Mouse (Mus musculus): ENCODE data around the gene Fgfr2.

The Fgfr2 gene

GRCm38 (mm10) chr7:130367222-130368035, 2755.7 kb downstream of the Fgfr2 start:
- DNase-seq = no peak

DNA sequence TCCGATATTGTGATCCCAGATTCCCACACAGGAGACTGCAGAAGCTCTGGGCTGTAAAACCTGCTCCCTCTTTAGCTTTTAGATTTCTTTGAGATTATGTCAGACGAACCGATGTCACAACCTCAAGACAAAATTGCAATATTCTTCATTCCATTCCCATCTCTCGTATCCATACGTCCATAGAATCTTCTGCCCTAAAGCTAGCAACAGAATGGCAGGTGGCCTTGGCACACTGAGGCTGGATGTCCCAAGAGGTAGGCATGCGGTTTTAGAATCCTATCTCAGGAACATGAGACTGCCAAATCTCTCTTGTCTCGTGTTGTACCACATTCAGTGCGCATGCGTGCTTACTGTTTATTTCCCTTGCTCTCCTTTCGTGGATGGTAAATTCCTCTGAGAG, 2757.4 kb downstream of the Fgfr2 start:
- DNase-seq = no peak

- DNase-seq = no peak
These were observed 2782.6 kb downstream of the Fgfr2 start for GRCm38 (mm10) chr7:130340412-130341152.

DNA sequence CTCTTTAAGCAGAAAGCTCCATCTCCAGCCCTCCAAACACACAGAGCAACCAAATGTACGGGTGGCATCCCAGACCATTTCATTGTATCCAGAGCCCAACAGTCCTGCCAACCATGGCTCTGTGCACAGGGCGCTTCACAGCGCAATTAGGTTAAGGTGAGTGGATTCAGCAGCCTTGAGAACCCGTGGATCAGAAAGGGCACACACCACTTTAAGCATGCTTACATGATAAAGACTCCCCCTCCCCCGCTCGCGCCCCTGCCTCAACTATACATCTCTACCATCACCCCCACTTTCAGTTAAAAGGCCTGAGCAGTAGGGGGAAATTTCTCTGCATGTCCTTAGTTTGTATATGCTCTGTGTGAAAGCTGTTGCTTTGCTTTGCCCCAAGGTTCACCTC, 2785.5 kb downstream of the Fgfr2 start:
- DNase-seq = no peak

- DNase-seq = no peak
These were observed 2787.6 kb downstream of the Fgfr2 start for GRCm38 (mm10) chr7:130335440-130336051.

DNA sequence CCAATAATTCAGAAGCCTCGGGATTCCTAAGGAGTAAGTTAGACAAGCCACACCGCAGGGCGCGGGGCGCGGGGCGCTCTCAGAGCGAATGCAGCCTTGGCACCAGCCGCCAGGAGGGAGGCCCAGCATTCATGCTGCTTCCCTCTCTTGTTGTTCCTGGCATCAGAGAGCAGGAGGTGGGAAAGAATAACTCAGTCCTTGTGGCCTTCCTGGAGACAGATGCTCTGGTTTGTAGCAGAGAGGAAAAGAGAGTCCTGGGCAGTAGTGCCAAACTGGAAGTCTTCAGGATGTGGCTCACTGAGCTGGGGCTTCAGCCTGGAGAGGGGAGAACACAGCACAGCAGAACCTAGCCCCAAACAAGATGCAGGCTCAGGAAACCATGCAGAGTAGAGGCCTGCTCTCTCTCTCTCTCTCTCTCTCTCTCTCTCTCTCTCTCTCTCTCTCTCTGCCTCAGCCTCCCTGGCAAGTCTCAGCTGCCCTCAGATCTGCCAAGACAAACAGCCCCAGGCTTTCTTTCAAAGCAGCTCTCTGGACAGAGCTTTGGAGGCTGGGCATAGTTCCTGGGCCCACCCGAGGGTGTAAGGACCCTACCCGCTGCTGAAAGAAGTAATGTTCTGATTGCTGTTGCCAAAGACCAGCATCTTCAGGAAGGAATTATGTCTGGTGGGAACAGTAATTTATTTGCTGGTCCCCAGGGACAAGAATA, 2790.5 kb downstream of the Fgfr2 start:
- DNase-seq = peak; percentile 16

- no peak for DNase-seq
These were observed 2795.4 kb downstream of the Fgfr2 start for GRCm38 (mm10) chr7:130327603-130328365.

- DNase-seq = peak; percentile 42
These were observed 2797.1 kb downstream of the Fgfr2 start for GRCm38 (mm10) chr7:130325983-130326433.

DNA sequence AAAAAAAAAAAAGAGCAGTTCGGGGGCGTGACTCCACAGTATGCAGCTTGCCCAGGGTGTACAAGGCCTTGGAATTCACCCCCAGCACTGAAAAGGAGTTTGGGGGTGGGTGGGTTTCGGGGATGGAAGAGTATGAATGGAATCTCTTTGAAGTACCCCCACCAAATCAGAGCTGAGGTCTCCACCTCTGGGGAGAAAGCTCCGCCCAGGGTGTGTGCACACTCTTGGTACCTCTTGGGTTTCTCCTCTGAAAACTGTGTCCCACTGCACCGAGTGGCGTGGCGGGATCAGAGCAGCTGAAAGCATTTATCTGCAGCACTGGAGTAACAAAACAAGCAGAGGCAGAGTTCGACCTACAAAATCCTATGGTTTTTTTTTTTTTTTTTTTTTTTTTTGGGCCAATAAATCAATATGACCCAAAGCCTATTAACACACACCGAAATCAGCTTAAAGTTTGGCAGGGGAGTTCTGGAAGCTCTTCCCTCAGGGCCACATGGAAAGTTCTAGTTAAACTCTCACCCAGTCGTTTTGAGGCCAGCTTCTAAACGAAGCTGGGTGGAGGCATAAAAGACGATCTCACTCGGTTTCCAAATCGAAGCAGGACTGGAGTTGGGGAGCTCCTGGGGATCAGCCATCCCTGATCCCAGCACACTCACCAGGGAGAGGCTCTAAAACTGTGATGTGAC, 2798.3 kb downstream of the Fgfr2 start:
- no peak for DNase-seq

- no peak for DNase-seq
These were observed 2799.4 kb downstream of the Fgfr2 start for GRCm38 (mm10) chr7:130323766-130324165.

- DNase-seq = peak; percentile 71
These were observed 2803.2 kb downstream of the Fgfr2 start for GRCm38 (mm10) chr7:130319799-130320556.

DNA sequence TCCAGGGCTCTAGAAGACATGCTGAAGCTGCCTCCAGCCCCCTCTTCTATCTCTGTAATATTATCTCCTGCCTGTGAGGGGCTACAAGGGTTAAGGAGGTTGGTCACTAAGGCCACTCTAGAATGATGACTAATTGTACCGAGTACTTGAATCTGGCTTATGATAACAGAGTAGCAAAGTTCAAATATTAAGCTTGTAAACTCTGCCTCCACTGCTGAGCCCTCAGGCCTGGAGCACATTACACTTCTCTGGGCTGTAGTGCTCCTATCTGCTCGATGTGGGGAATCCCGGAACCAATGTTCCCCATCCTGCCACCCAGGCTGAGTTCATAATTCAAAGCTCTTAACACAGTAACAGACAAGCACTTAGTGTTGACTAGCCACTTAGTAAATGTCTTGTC, 2806.9 kb downstream of the Fgfr2 start:
- DNase-seq = no peak

- DNase-seq = no peak
These were observed 2807.9 kb downstream of the Fgfr2 start for GRCm38 (mm10) chr7:130315221-130315620.

GRCm38 (mm10) chr7:130314658-130315057, 2808.5 kb downstream of the Fgfr2 start:
- DNase-seq = no peak

DNA sequence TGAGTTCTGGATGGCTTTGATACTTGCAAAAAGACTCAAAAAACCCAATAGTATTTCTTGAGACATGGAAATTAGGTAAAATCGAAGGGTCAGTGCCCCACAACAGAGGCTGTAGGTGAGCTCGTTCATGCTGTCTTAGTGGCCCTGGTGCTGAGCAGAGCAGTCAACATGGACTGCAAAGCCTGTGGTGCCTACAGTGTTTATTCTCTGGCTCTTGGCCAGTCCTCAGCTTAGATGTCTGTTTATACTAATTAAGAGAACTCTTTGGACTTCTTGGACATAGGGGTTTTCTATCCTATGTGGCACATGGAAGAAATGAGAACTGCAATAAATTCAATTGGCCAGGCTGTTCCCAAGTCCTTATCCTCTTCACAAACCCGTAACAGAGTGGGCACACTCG, 2811.8 kb downstream of the Fgfr2 start:
- DNase-seq = no peak

DNA sequence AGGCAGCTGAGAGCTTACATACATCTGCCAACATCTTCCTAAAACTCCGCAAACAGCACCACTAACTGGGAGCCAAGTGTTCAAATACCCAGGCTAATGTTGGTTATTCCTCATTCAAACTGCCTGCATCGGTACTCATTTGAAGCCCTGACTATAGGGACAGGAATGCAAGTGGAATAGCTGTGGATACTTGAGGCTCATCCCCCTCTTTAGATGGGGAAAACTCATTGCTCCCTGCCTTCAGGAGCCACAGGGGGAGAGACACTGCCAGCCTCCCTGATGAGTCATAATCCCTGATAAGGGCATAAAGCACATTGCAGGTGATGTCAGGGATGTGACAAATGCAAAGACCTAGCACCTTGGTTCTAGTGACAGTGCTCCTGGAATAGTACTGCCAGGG, 2814.0 kb downstream of the Fgfr2 start:
- DNase-seq = no peak

DNA sequence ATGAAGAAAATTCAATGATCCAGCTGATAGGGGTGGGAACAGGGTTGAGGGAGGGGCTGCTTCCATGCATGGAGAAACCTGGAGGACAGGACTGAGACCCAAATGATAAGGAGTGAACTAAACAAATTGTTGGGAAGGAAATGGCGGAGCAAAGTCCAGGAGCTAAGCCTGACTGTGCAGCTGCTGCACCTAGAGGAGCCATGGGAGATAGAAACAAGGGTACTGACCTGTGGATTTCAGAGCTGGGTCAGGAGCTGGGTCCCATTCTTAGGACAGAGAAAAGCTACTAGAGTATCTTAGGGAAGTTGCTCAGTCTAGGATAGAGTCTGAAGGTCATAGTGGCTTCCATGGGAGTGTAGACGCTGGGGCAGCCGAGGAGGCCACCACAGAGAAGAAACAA, 2816.1 kb downstream of the Fgfr2 start:
- no peak for DNase-seq

GRCm38 (mm10) chr7:130304642-130305041, 2818.5 kb downstream of the Fgfr2 start:
- no peak for DNase-seq

DNA sequence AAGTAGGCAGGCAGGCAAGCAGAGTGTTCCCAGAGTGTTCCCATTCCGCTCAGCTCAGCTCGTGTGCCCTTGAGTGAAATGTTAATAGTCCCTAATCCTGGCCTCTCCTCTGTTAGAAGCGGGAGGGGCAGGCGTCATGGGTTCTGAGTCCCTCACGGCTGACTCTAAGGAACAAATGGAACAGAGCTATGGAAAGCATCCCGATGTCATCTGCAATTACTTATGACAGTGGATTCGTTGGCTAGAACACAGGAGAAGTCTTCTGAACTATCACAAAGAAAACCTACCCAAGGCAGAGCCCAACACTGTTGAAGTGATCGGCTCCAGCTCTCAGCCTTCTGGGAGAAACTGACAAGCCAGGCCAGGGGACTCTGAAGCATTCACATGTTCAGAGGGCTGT, 2819.7 kb downstream of the Fgfr2 start:
- DNase-seq = no peak

GRCm38 (mm10) chr7:130300606-130301005, 2822.5 kb downstream of the Fgfr2 start:
- no peak for DNase-seq

All from right cerebral cortex, postnatal 4 days (tissue).